Mouse (Mus musculus) forelimb bud, embryonic 11.5 days (tissue): ENCODE data around the gene Arl4a.
A peak's percentile ranks its signal among the peaks of the same experiment; 100 is the strongest.

ENCODE experiments used
- DNase-seq: peaks from one replicate; pipeline ENCODE4 v3.0.0-alpha.2; 2012; ENCODE audit warnings: low read depth, low spot score

Arl4a gene

GRCm38 (mm10) chr12:40009866-40010265, 28.0 kb downstream of the Arl4a start:
- DNase-seq: no peak

GRCm38 (mm10) chr12:40008459-40008858, 29.4 kb downstream of the Arl4a start:
- no peak for DNase-seq

GRCm38 (mm10) chr12:40004766-40005165, 33.1 kb downstream of the Arl4a start:
- DNase-seq: no peak

GRCm38 (mm10) chr12:39998853-39999195, 39.0 kb downstream of the Arl4a start:
- DNase-seq: no peak

GRCm38 (mm10) chr12:39998070-39998852, 39.6 kb downstream of the Arl4a start:
- DNase-seq: no peak

- no peak for DNase-seq
These were observed 40.2 kb downstream of the Arl4a start for GRCm38 (mm10) chr12:39997651-39998050.

GRCm38 (mm10) chr12:39996015-39996414, 41.8 kb downstream of the Arl4a start:
- no peak for DNase-seq

- DNase-seq: no peak
These were observed 42.2 kb downstream of the Arl4a start for GRCm38 (mm10) chr12:39995609-39996008.

- DNase-seq: no peak
These were observed 45.0 kb downstream of the Arl4a start for GRCm38 (mm10) chr12:39992767-39993302.

GRCm38 (mm10) chr12:39990830-39991780, 46.7 kb downstream of the Arl4a start:
- DNase-seq: no peak

- DNase-seq: no peak
These were observed 48.7 kb downstream of the Arl4a start for GRCm38 (mm10) chr12:39989136-39989535.

- no peak for DNase-seq
These were observed 50.6 kb downstream of the Arl4a start for GRCm38 (mm10) chr12:39987177-39987576.

- DNase-seq: no peak
These were observed 52.2 kb downstream of the Arl4a start for GRCm38 (mm10) chr12:39985639-39986038.

GRCm38 (mm10) chr12:39979792-39980191, 58.0 kb downstream of the Arl4a start:
- DNase-seq: no peak

GRCm38 (mm10) chr12:39979066-39979465, 58.8 kb downstream of the Arl4a start:
- DNase-seq: no peak

GRCm38 (mm10) chr12:39977996-39978590, 59.7 kb downstream of the Arl4a start:
- no peak for DNase-seq

- no peak for DNase-seq
These were observed 61.4 kb downstream of the Arl4a start for GRCm38 (mm10) chr12:39976426-39976825.

GRCm38 (mm10) chr12:39975829-39976340, 61.9 kb downstream of the Arl4a start:
- peak; percentile 5 for DNase-seq

- DNase-seq: peak; percentile 30
These were observed 62.7 kb downstream of the Arl4a start for GRCm38 (mm10) chr12:39974977-39975583.

- DNase-seq: no peak
These were observed 63.6 kb downstream of the Arl4a start for GRCm38 (mm10) chr12:39974273-39974672.

GRCm38 (mm10) chr12:39969500-39969899, 68.3 kb downstream of the Arl4a start:
- DNase-seq: no peak
